Mouse (Mus musculus) lung, adult 2 months (tissue): ENCODE data around the gene Nfatc2.

Experiments used
- CTCF ChIP-seq: fragments of 200-500 bp; IDR thresholded peaks from 2 replicates; pipeline ENCODE4 v1.5.1; 2011; ENCODE audit warnings: mild to moderate bottlenecking, low read length, control low read depth; ENCODE audit not compliant: insufficient read depth
- POLR2A ChIP-seq: fragments of 200-500 bp; IDR thresholded peaks from 2 replicates; pipeline ENCODE4 v1.6.1; 2011; ENCODE audit warnings: low read depth, mild to moderate bottlenecking, control low read depth, low read length, borderline replicate concordance; ENCODE audit errors: extremely low read depth

GRCm38 (mm10) chr2:168473496-168473895, 128.0 kb downstream of the Nfatc2 start:
- TF ChIP-seq CTCF: no peak
- no peak for TF ChIP-seq POLR2A
